Mouse (Mus musculus): ENCODE data around the gene a.
A peak's percentile ranks its signal among the peaks of the same experiment; 100 is the strongest.

DNA sequence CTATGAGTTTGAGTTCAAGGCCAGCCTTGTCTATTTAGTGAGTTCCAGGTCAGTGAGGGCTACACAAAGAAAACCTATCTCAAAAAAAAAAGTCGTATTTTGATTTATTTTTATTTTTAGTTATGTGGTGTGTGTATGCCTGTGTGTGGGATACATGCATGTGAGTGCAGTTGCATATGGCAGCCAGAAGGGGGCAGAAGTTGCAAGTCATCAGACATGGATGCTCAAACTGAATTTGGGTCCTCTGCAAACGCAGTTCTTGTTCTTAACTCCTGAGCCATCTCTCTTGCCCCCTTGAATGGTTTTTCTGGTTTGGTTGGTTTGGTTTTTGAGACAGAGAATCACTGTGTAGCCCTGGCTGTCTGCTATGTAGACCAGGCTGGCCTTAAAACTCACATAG is 42.8 kb upstream of the a start:
- TF ChIP-seq CTCF (IDR thresholded peaks at IDR 0.05) (peak; percentile 40), POLR2A (IDR thresholded peaks at IDR 0.05; ENCODE audit: insufficient read depth, low read depth, low read length) (no peak), EP300 (IDR thresholded peaks at IDR 0.05; ENCODE audit: insufficient read depth, low read depth, low read length) (no peak)
